Comparison of ENCODE assay signal across 34 mouse cellular contexts in genomic region chr10:50772811-50773210, GRCm38 (mm10).
DNase-seq lines count a peak whose midpoint lies in the region; ATAC-seq and TF ChIP-seq lines count a peak whose summit lies in the region.
"Had no signal": no experiment of that assay in that cellular context is flagged by ENCODE, and none has a peak within 500 bp of the region (broad histone marks: within the 10 kb centered on the region; RNA-seq: fewer than 3 reads in every experiment).

No protein-coding gene starts in this region.

- H3K9ac ChIP-seq in embryonic facial prominence, embryonic 14.5 days (ENCODE audit: low read depth, low read length): no peak overlapping the region
- no peak overlapping the region for H3K9ac ChIP-seq in midbrain, embryonic 14.5 days (replicated peaks; ENCODE audit: low read length)
- no peak overlapping the region for H3K9ac ChIP-seq in midbrain, embryonic 13.5 days (replicated peaks)
- H3K9ac ChIP-seq in forebrain, embryonic 13.5 days: no peak overlapping the region
- H3K9ac ChIP-seq in hindbrain, postnatal 0 days (replicated peaks; ENCODE audit: low read length): no peak overlapping the region
- H3K9ac ChIP-seq: embryonic facial prominence, embryonic 15.5 days; heart, embryonic 12.5 days; kidney, embryonic 15.5 days; limb, embryonic 15.5 days; liver, embryonic 13.5 days; midbrain, embryonic 15.5 days; neural tube, embryonic 12.5 days had no signal

- peaks cover 5% of the 10 kb centered on the region; the same call in 1 of the 2 replicates for H3K36me3 ChIP-seq in embryonic facial prominence, embryonic 14.5 days (ENCODE audit: control insufficient read depth, insufficient read depth, low read length)
- 0 out of 2 replicates have a peak, but pooled peaks cover under 1% of the 10 kb centered on the region for H3K36me3 ChIP-seq in embryonic facial prominence, embryonic 10.5 days (replicated peaks)
- no peaks in the 10 kb centered on the region for H3K36me3 ChIP-seq in midbrain, embryonic 14.5 days (ENCODE audit: control insufficient read depth, insufficient read depth, low read length)
- H3K36me3 ChIP-seq in midbrain, embryonic 13.5 days: no peaks in the 10 kb centered on the region
- H3K36me3 ChIP-seq in forebrain, embryonic 13.5 days (ENCODE audit: poor library complexity, severe bottlenecking): 0 out of 2 replicates have a peak, but pooled peaks cover 4% of the 10 kb centered on the region
- H3K36me3 ChIP-seq in hindbrain, postnatal 0 days (ENCODE audit: insufficient read depth, low read length): no peaks in the 10 kb centered on the region
- H3K36me3 ChIP-seq: embryonic facial prominence, embryonic 15.5 days; kidney, embryonic 15.5 days; limb, embryonic 10.5 days; limb, embryonic 15.5 days; midbrain, embryonic 15.5 days; neural tube, embryonic 12.5 days had no signal

- H3K4me2 ChIP-seq in embryonic facial prominence, embryonic 14.5 days (ENCODE audit: low read depth, low read length): no peak overlapping the region
- H3K4me2 ChIP-seq in midbrain, embryonic 14.5 days (ENCODE audit: low read length): no peak overlapping the region
- H3K4me2 ChIP-seq in midbrain, embryonic 13.5 days (replicated peaks): no peak overlapping the region
- no peak overlapping the region for H3K4me2 ChIP-seq in forebrain, embryonic 13.5 days
- H3K4me2 ChIP-seq in hindbrain, postnatal 0 days (ENCODE audit: low read depth, low read length): no peak overlapping the region
- H3K4me2 ChIP-seq: embryonic facial prominence, embryonic 15.5 days; heart, embryonic 12.5 days; kidney, embryonic 15.5 days; limb, embryonic 15.5 days; liver, embryonic 13.5 days; midbrain, embryonic 15.5 days; neural tube, embryonic 12.5 days had no signal

- 55% methylated on average over 2 of the region's 2 CpGs for WGBS in embryonic facial prominence, embryonic 14.5 days
- WGBS in embryonic facial prominence, embryonic 10.5 days: 69% methylated on average over 2 of the region's 2 CpGs
- 39% methylated on average over 2 of the region's 2 CpGs for WGBS in midbrain, embryonic 14.5 days
- WGBS in midbrain, embryonic 13.5 days: 42% methylated on average over 2 of the region's 2 CpGs
- WGBS in forebrain, embryonic 13.5 days: 5% methylated on average over 2 of the region's 2 CpGs
- 27% methylated on average over 2 of the region's 2 CpGs for WGBS in hindbrain, postnatal 0 days

- no peaks in the 10 kb centered on the region for H3K4me1 ChIP-seq in embryonic facial prominence, embryonic 14.5 days (ENCODE audit: control insufficient read depth, insufficient read depth, low read length)
- H3K4me1 ChIP-seq in embryonic facial prominence, embryonic 10.5 days: no peaks in the 10 kb centered on the region
- H3K4me1 ChIP-seq in midbrain, embryonic 14.5 days (ENCODE audit: control insufficient read depth, insufficient read depth, low read length): no peaks in the 10 kb centered on the region
- H3K4me1 ChIP-seq in midbrain, embryonic 13.5 days (replicated peaks): 0 out of 2 replicates have a peak, but pooled peaks cover 3% of the 10 kb centered on the region
- H3K4me1 ChIP-seq in forebrain, embryonic 13.5 days: peaks cover 3% of the 10 kb centered on the region; the same call in 1 of the 2 replicates
- no peaks in the 10 kb centered on the region for H3K4me1 ChIP-seq in hindbrain, postnatal 0 days (ENCODE audit: insufficient read depth, low read length)
- H3K4me1 ChIP-seq: embryonic facial prominence, embryonic 15.5 days; heart, embryonic 12.5 days; kidney, embryonic 15.5 days; limb, embryonic 15.5 days; liver, embryonic 13.5 days; midbrain, embryonic 15.5 days; neural tube, embryonic 12.5 days had no signal

- H3K27ac ChIP-seq in embryonic facial prominence, embryonic 14.5 days (replicated peaks; ENCODE audit: low read depth, low read length): no peak overlapping the region
- H3K27ac ChIP-seq in embryonic facial prominence, embryonic 10.5 days (replicated peaks): no peak overlapping the region
- no peak overlapping the region for H3K27ac ChIP-seq in midbrain, embryonic 14.5 days (replicated peaks; ENCODE audit: low read depth, low read length)
- H3K27ac ChIP-seq in midbrain, embryonic 13.5 days: no peak overlapping the region
- no peak overlapping the region for H3K27ac ChIP-seq in forebrain, embryonic 13.5 days
- H3K27ac ChIP-seq in hindbrain, postnatal 0 days: no peak overlapping the region
- H3K27ac ChIP-seq: embryonic facial prominence, embryonic 15.5 days; gastrocnemius, adult 2 months; kidney, embryonic 15.5 days; layer of hippocampus, adult 2 months; limb, embryonic 10.5 days; limb, embryonic 15.5 days; liver, embryonic 13.5 days; macrophage; midbrain, embryonic 15.5 days; neural tube, embryonic 12.5 days had no signal

- H3K9me3 ChIP-seq in embryonic facial prominence, embryonic 14.5 days (ENCODE audit: control insufficient read depth, low read length): no peaks in the 10 kb centered on the region
- H3K9me3 ChIP-seq in embryonic facial prominence, embryonic 10.5 days: no peaks in the 10 kb centered on the region
- H3K9me3 ChIP-seq in midbrain, embryonic 14.5 days (ENCODE audit: control insufficient read depth, low read length): no peaks in the 10 kb centered on the region
- no peaks in the 10 kb centered on the region for H3K9me3 ChIP-seq in midbrain, embryonic 13.5 days
- no peaks in the 10 kb centered on the region for H3K9me3 ChIP-seq in forebrain, embryonic 13.5 days (replicated peaks)
- H3K9me3 ChIP-seq in hindbrain, postnatal 0 days (ENCODE audit: low read length): no peaks in the 10 kb centered on the region
- H3K9me3 ChIP-seq: embryonic facial prominence, embryonic 15.5 days; heart, embryonic 12.5 days; kidney, embryonic 15.5 days; limb, embryonic 10.5 days; limb, embryonic 15.5 days; liver, embryonic 13.5 days; midbrain, embryonic 15.5 days; neural tube, embryonic 12.5 days had no signal

- DNase-seq in embryonic facial prominence, embryonic 14.5 days (ENCODE audit: low spot score): peak; percentile 32
- DNase-seq in embryonic facial prominence, embryonic 10.5 days (ENCODE audit: low spot score): no peak
- peak; percentile 55 for DNase-seq in midbrain, embryonic 14.5 days
- DNase-seq in hindbrain, postnatal 0 days (ENCODE audit: low spot score): peak; percentile 27
- no peak for DNase-seq in lung, postnatal 4 days
- no peak for DNase-seq in frontal cortex, postnatal 36 days (ENCODE audit: low spot score in 2 of 2)
- DNase-seq: adrenal gland, adult 8-10 months; cerebellum, adult 11-12 months; cerebellum, postnatal 10 days; gastrocnemius, adult 2 months; gastrocnemius, postnatal 36 days; heart, adult 18-20 months; heart, postnatal 4 days; kidney, adult 11 months; kidney, postnatal 25 days; liver, embryonic 13.5 days; lung, adult 18-20 months; thymus, adult 2 months; thymus, postnatal 36 days had no signal

- no peak for ATAC-seq in embryonic facial prominence, embryonic 14.5 days (ENCODE audit: low read depth)
- ATAC-seq in midbrain, embryonic 14.5 days (ENCODE audit: low FRiP score, low TSS enrichment): 0 out of 2 replicates have a peak, but pooled peaks have one; percentile 58
- no peak for ATAC-seq in midbrain, embryonic 13.5 days
- ATAC-seq in forebrain, embryonic 13.5 days: peak; percentile 91
- no peak for ATAC-seq in hindbrain, postnatal 0 days
- ATAC-seq: inflammation-experienced regulatory T-cells, adult 6 months; lung, postnatal 0 days; midbrain, embryonic 15.5 days had no signal

- no peak overlapping the region for H3K4me3 ChIP-seq in embryonic facial prominence, embryonic 14.5 days (ENCODE audit: low read depth, low read length)
- H3K4me3 ChIP-seq in embryonic facial prominence, embryonic 10.5 days: no peak overlapping the region
- H3K4me3 ChIP-seq in midbrain, embryonic 14.5 days (replicated peaks; ENCODE audit: low read depth, low read length): no peak overlapping the region
- no peak overlapping the region for H3K4me3 ChIP-seq in midbrain, embryonic 13.5 days (replicated peaks)
- no peak overlapping the region for H3K4me3 ChIP-seq in forebrain, embryonic 13.5 days
- no peak overlapping the region for H3K4me3 ChIP-seq in hindbrain, postnatal 0 days (ENCODE audit: low read length)
- H3K4me3 ChIP-seq: embryonic facial prominence, embryonic 15.5 days; gastrocnemius, adult 2 months; heart, embryonic 12.5 days; kidney, embryonic 15.5 days; layer of hippocampus, adult 2 months; limb, embryonic 10.5 days; limb, embryonic 15.5 days; liver, embryonic 13.5 days; midbrain, embryonic 15.5 days; myocyte; neural tube, embryonic 12.5 days had no signal

- H3K27me3 ChIP-seq in embryonic facial prominence, embryonic 14.5 days (replicated peaks; ENCODE audit: control insufficient read depth, insufficient read depth, low read length): no peaks in the 10 kb centered on the region
- H3K27me3 ChIP-seq in embryonic facial prominence, embryonic 10.5 days (replicated peaks; ENCODE audit: low read depth, poor library complexity, severe bottlenecking): no peaks in the 10 kb centered on the region
- H3K27me3 ChIP-seq in midbrain, embryonic 14.5 days (ENCODE audit: control insufficient read depth, insufficient read depth, low read length): no peaks in the 10 kb centered on the region
- H3K27me3 ChIP-seq in midbrain, embryonic 13.5 days: no peaks in the 10 kb centered on the region
- H3K27me3 ChIP-seq in forebrain, embryonic 13.5 days: 0 out of 2 replicates have a peak, but pooled peaks cover 3% of the 10 kb centered on the region
- H3K27me3 ChIP-seq in hindbrain, postnatal 0 days (ENCODE audit: insufficient read depth, low read length): no peaks in the 10 kb centered on the region
- H3K27me3 ChIP-seq: CH12.LX; embryonic facial prominence, embryonic 15.5 days; heart, embryonic 12.5 days; kidney, embryonic 15.5 days; limb, embryonic 15.5 days; liver, embryonic 13.5 days; midbrain, embryonic 15.5 days; neural tube, embryonic 12.5 days had no signal

- TF ChIP-seq CTCF in hindbrain, postnatal 0 days (IDR thresholded peaks at IDR 0.05; ENCODE audit: low read depth): no peak

Comparison
In these comparisons a context has a peak if more than half of its experiments do, and no peak if none do; other contexts are left out.
1. ATAC-seq: peak in midbrain, embryonic 14.5 days (single experiment) and forebrain, embryonic 13.5 days (single experiment); none in embryonic facial prominence, embryonic 14.5 days (single experiment), midbrain, embryonic 13.5 days (single experiment) and hindbrain, postnatal 0 days (single experiment).
2. DNase-seq: peak in embryonic facial prominence, embryonic 14.5 days (single experiment), midbrain, embryonic 14.5 days (single experiment) and hindbrain, postnatal 0 days (single experiment); none in embryonic facial prominence, embryonic 10.5 days (single experiment), lung, postnatal 4 days (0 of 2) and frontal cortex, postnatal 36 days (0 of 2).